Mouse (Mus musculus) layer of hippocampus, adult 9-10 months (tissue): ENCODE results near the gene Hpn.

ENCODE experiments used
- DNase-seq: peaks from one replicate; pipeline ENCODE4 v3.0.0; 2022; ENCODE audit warnings: low spot score

The Hpn gene

DNA sequence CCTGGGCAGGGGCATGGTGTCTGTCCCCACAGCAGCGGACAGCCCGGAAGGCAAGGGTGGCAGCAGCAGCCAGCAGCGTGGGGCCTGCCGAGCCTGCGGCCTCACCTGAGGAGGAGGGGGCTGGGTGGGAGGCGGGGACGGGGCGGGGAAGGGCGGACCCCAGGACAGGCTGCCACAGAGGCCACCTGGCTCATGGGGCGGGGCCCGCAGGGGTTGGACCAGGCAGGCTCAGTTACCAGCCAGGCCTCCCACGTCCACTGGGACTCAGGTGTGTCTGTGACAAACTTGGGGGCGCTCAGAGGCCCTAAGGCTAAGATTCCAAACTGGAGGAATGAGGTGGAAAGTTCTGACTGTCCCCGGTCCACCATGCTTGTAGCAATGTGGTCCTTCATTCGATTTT, at the start of gene Hpn:
TSS of gene Hpn (minus strand) at position 109 of the 400 bp plus-strand sequence.
- no peak for DNase-seq

GRCm38 (mm10) chr7:31164748-31165147, 49.7 kb upstream of the Hpn start:
- no peak for DNase-seq

DNA sequence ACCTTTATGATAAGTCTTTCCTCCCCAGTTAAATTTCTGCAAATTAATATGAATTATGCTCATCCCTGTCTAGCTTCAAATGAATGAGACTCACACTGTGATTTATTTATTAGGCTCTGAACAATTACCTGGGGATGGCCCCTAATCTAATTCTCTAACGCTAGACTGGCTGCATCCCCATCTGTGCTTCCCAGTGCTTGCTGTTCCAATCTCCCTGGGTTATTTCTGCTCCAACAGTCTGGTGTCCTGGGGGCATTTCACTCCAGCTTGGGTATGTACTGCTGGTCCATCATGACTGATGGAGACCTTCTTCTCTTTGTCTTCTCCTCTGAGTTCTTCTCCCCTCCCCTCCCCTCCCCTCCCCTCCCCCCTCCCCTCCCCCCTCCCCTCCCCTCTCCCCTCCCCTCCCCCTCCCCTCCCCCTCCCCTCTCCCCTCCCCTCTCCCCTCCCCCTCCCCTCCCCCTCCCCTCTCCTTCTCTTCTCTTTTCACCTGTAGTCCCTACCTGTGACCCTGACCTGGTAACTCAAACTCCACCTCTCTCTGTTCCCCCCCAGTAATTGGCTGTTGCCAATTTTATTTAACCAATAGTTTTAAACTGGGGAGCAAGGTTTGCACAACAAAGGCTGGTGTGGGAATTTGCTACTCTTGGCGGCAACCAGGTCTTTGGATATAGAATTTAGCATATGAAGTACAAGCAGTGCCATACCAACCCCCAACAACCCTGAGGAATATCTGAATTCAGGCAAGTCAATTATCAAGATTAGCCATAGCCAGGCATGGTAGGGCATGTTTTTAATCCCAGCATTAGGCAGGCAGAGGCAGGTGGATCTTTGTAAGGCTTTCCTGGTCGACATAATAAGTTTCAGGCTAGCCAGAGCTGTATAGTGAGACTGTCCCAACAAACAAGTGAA, 48.8 kb upstream of the Hpn start:
- no peak for DNase-seq

- no peak for DNase-seq
Measured at GRCm38 (mm10) chr7:31162324-31162723, 47.2 kb upstream of the Hpn start.

DNA sequence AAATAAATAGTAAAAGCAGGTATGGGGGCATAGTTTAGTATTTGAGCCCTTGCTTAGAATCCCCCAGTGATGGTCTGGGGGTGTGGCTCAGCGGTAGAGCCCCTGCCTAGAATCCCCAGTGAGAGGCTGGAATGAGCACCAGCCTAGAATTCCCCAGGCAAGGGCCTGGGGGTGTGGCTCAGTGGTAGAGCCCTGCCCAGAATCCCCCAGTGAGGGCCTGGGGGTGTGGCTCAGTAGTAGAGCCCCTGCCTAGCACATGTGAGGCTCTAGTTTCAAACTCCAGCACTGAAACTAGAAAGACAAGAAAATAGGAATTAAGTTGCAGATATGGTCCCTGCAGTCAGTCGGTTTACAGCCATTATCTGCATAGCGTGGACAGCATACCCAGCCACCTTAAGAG, 46.7 kb upstream of the Hpn start:
- no peak for DNase-seq

GRCm38 (mm10) chr7:31161246-31161645, 46.2 kb upstream of the Hpn start:
- DNase-seq, result no peak

DNA sequence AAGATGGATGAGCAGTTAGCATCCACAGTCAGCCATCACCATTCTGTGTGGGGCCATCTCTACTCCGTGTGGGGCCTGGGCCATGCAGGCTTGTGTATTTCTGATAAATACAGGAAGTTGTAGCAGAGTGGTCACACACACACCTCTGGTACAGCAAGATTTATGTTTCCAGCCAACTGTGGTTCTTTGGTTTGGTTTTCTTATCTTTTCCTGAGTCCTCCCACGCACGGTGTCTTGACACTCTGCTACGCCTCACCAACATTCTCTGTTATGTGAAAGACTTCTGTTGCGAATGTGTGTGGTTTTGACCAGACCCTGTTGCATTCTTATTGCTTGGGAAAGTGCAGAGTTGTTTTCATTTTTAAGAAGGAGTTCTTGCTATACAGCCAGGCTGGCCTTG, 45.7 kb upstream of the Hpn start:
- no peak for DNase-seq

DNA sequence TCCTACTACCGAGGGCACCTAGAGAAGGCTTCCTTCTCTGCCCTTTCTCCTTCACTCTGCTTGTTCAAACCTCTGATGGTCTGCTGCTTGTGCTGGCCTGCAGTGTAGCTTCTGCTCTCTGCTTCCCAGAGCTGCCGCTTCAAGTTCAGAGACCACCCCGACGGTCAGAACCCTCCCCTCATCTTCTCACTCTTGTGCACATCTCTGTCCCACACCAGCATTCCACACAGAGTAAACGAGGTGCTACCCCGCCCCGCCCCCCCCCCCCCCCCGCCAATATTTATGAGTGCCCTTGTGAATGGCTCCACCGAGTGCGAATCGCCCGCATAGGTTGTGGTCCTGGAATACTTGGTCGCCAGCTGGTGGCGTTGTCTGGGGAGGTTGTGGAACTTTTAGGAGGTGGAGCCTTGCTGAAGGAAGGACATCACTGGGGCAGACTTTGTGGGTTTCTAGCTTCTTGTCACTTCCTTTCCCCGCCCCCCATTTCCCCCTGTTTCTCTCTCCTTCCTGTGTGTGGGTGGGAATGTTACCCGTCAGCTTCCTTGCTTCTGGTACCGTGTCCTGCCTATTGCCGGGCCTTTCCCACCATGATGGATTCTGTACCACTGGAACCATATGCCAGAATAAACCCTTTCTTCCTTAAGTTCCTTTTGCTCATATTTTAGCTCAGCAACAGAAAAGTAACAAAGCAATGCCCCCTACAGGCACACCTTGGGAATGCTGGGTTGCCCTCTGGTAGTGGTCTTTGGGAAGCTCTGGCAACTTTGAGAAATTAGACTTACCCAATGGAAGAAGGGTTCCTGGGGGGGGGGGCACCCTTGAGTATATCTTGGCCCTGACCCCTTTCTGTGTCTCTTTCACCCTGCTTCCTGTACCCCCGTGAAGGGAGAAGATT, 41.2 kb upstream of the Hpn start:
- DNase-seq, result no peak

DNA sequence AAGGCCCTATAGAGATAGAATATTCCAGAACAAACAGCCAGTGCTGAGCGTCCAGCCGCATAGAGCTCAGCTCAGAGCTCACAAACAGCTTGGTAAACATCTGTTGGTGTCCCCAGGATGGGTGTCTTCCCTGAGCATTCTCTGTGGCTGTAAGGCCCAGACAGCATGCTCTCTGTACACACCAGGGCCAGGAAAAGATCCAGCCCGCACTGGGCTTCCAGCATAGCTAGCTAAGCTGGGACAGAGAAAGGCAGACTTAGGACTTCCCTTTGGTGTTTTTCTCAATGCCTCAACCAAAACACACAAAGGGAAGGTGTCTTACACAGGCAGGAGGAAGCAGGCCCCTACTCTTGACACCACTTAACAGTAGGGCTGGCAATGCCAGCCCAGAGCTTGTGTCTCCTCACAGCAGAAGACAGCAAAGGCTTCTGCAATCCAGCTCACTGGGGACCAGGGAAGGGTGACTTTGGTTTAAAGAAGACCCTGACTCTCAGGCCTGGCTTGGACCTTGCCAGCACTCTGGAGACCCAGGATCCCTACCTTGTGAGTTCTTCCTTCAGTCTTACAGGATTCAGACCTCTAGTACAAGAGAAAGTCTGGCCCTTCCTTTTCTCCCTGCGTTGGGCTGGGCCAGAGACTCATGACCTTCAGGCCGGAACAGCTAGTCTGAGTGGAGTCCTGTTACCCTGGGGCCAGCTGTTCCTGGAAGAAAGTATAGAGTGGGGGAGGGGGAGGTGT, 40.4 kb upstream of the Hpn start, which contains the start of gene Gramd1a:
TSS of gene Gramd1a (minus strand) at position 601 of the 738 bp plus-strand sequence.
- DNase-seq, result no peak

DNA sequence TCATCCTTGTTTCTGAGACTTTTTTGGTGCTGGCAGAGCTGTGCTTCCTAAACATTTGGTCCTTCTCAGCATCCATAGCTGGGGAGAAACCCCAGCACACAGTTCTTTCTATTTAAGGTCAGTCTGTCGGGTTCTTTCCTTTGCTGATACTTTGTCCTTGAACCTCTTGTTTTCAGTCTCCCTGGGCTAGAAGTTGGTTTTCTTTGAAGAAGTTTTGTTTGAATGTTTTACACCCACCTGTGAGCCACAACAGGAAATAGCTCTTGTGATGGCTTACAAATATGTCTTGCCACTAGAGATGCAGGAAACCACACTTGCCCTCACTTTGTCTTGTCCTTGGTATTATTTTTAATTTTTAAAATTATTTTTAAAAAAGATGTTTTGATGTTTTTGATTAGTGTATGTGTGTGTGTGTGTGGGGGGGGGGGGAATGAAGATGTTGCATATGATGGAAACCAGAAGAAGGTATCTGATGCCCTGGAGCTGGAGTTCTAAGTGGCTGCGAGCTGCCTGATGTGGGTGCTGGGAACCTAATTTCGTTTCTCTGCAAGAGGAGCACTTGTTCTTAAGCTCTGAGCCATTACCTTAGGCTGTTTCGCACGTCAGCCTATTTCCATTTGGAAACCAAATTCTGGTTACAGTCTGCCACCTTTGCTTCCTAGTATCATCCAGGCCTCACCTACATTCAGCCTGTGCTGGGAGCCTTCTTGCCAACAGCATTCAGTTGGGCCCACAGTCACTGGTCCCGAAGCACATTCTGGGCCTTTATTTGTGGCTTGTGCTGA, 38.6 kb upstream of the Hpn start:
- no peak for DNase-seq

DNA sequence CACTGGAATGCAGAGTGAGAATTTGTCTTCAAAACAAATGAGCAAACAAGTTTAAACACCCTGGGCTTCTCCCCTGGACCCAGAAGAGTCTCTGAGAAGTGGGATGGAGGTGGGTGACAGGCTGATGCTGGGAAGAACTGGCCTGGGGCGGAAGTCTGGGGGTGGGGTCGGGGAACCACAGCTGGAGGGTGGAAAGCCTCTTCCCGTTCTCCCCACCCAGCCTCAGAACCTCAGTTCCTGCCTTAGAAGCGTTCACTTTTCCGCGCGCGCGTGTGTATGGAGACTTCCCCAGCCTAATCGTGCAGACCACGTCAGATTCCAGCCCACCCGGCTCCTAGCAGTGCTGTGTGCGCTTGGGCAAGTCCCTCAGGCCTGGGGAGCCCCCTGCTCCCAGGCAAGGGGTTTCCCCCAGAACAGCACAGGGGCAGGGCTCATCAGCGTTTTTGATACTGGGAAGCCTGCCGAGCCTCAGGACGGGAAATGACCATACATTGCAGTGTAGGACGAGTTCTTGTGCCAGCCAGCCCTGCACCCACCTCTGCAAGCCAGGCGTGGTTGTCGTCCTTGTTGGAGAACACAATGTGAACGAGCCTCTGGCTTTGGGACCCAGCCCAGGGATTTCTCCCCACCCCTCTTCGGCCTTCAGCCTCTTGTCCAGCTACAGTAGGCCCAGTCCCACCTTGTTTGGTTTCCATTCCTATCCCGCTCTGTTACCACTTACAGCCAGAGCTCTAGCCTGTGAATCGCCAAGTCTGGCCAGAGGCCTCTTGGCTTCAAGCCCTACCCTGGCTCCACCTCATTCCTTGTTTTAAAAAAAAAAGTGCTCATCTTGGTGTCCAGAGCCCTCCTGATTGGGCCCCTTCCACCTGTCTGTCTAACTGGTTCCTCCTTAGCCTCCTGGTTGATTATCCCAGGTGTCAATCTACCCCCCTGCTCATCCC, 36.5 kb upstream of the Hpn start:
- no peak for DNase-seq

DNA sequence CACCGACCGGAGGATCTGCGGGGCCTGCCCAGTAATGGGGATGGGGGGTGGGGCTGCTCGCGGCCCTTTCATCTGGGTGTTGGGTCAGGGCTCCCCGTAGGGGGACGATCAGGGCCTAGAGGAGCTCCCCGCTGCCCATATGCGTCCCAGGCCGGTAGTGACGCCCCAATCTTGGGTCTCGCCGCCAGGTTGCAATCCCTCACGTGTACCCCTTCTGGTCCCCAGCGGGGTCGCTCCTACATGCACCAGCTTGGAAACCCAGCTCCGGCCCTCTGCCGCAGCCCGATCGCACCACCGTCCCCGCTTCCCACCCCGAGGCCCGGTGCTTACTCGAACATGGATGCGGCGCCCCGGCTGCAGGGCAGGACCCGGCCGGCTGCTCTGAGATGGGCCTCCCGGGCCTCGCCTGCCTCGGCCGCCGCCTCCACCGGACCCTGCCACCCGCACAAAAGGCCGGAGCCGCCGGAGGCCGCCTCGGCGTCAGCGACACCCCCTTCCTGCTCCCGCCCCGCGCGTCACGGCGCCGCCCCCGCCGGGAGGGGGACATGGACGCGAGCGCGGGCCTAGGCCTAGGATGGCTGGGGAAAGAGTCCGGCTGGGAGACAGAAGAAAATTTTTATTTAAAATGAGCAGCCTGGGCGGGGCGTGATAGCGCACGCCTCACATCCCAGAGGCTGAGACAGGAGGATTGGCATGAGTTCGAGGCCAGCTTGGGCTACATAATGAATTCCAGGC, 35.6 kb upstream of the Hpn start:
- DNase-seq, result no peak

- DNase-seq, result peak; percentile 29
Measured at GRCm38 (mm10) chr7:31149751-31150565, 34.9 kb upstream of the Hpn start.

DNA sequence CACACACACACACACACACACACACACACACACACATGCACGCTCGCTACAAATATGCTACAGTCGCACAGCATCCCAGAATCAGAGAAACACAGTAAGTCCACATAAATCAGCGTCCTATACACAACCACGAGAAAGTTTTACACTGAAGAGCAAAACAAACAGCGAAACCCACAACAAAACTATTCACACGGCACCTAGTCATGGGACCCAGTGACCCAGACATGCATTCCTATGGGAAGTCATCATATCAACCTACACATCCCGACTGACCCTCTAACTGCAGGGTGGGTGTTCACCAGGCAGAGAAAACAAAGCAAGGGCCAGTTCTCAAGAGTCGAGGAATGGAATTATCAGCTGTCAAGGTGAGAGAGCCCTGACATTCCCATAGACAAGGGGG, 34.2 kb upstream of the Hpn start:
- DNase-seq, result no peak

- no peak for DNase-seq
Measured at GRCm38 (mm10) chr7:31148756-31149155, 33.7 kb upstream of the Hpn start.

GRCm38 (mm10) chr7:31148086-31148485, 33.0 kb upstream of the Hpn start:
- DNase-seq, result no peak

DNA sequence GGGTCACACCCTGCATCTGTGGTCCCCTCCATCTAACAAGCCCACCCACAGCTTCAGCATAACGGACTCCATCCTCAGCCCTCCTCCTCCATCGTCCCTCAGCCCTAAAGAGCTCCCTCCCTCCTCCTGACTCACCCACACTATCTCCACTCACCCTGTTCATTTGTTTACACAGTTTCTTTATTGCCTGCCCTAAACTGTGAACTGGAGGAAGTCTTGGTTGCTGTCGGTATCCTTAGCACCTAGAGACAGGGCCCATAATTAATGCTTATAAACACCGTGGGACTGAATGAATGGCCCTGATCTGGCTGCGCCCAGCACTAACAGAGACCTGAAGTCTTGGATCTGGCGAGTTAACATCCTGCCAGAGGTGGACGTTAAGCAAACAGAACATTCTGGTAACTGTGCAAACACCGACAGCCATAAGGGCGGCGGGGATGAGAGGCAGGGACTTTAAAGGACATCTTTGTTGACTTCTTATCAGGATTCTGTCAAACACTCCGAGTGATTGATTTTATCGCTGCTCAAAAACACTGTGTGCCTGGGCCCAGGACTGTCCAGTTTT, 30.6 kb upstream of the Hpn start:
- DNase-seq, result no peak

GRCm38 (mm10) chr7:31144886-31145285, 29.8 kb upstream of the Hpn start:
- no peak for DNase-seq
